In genomic region chr13:33934743-33935142, GRCm38 (mm10) we compare ENCODE assay signal across 7 mouse cellular contexts. TPM values are rescaled to one million over a fixed set of nuclear protein-coding genes. Genes with fewer than 3 reads are reported as not detected.
DNase-seq lines count a peak whose midpoint lies in the region; ATAC-seq and TF ChIP-seq lines count a peak whose summit lies in the region.

No protein-coding gene starts in this region.

- no peaks in the 10 kb centered on the region for H3K27me3 ChIP-seq in testis, adult 2 months (ENCODE audit: control insufficient read depth, insufficient read depth, low read length)
- no peaks in the 10 kb centered on the region for H3K27me3 ChIP-seq in limb, embryonic 11.5 days (ENCODE audit: control insufficient read depth, insufficient read depth, low read length)
- no peaks in the 10 kb centered on the region for H3K27me3 ChIP-seq in small intestine, adult 2 months (ENCODE audit: control insufficient read depth, insufficient read depth, low read length)

- no peak for DNase-seq in testis, postnatal 14 days (ENCODE audit: low spot score)
- DNase-seq in limb, embryonic 11.5 days (ENCODE audit: low spot score), result peak; percentile 19
- DNase-seq in embryo, embryonic 9.5 days (ENCODE audit: extremely low spot score), result no peak

- no peak for TF ChIP-seq POLR2A in testis, adult 2 months (IDR thresholded peaks at IDR 0.05; ENCODE audit: control insufficient read depth, low read depth, low read length)
- TF ChIP-seq POLR2A in embryonic fibroblast, embryonic 13.5 days (IDR thresholded peaks at IDR 0.05; ENCODE audit: low read depth, low read length), result no peak
- TF ChIP-seq POLR2A in small intestine, adult 2 months (IDR thresholded peaks at IDR 0.05; ENCODE audit: low read depth, low read length), result no peak

- ATAC-seq in limb, embryonic 11.5 days (ENCODE audit: insufficient number of reproducible peaks, low FRiP score, low TSS enrichment, low read depth), result no peak
- no peak for ATAC-seq in erythroid progenitor cell, adult 5-6 weeks (replicated peaks; ENCODE audit: low FRiP score, poor library complexity, severe bottlenecking)

- peaks cover 9% of the 10 kb centered on the region for H3K4me1 ChIP-seq in testis, adult 2 months (ENCODE audit: control insufficient read depth, insufficient read depth, low read length)
- H3K4me1 ChIP-seq in embryonic fibroblast, embryonic 13.5 days (ENCODE audit: control insufficient read depth, insufficient read depth, low read length), result peaks cover 14% of the 10 kb centered on the region
- H3K4me1 ChIP-seq in limb, embryonic 11.5 days (ENCODE audit: control insufficient read depth, insufficient read depth, low read length), result 0 out of 2 replicates have a peak, but pooled peaks cover 2% of the 10 kb centered on the region
- peaks cover 22% of the 10 kb centered on the region for H3K4me1 ChIP-seq in small intestine, adult 2 months (ENCODE audit: control insufficient read depth, insufficient read depth, insufficient read length, low read length)

- H3K36me3 ChIP-seq in testis, adult 2 months (ENCODE audit: control insufficient read depth, insufficient read depth, low read length), result no peaks in the 10 kb centered on the region; the same call in 1 of the 2 replicates
- no peaks in the 10 kb centered on the region for H3K36me3 ChIP-seq in limb, embryonic 11.5 days (ENCODE audit: control insufficient read depth, insufficient read depth, low read length)
- peaks cover 20% of the 10 kb centered on the region for H3K36me3 ChIP-seq in small intestine, adult 2 months (ENCODE audit: control insufficient read depth, insufficient read depth, low read length)

- no peak overlapping the region for H3K9ac ChIP-seq in limb, embryonic 11.5 days (ENCODE audit: low read length)

- H3K27ac ChIP-seq in testis, adult 2 months (ENCODE audit: control insufficient read depth, insufficient read depth, low read depth, low read length), result peak overlapping the region; percentile 95
- no peak overlapping the region; the same call in 1 of the 2 replicates for H3K27ac ChIP-seq in embryonic fibroblast, embryonic 13.5 days (ENCODE audit: insufficient read depth, low read length)
- H3K27ac ChIP-seq in limb, embryonic 11.5 days (replicated peaks; ENCODE audit: low read depth, low read length), result no peak overlapping the region
- peak overlapping the region; percentile 99 for H3K27ac ChIP-seq in small intestine, adult 2 months (ENCODE audit: insufficient read depth, low read depth, low read length)

- WGBS in limb, embryonic 11.5 days, result 79% methylated on average over 6 of the region's 6 CpGs
- WGBS in small intestine, adult 2 months, result 23% methylated on average over 6 of the region's 6 CpGs

- H3K4me3 ChIP-seq in testis, adult 2 months (ENCODE audit: control insufficient read depth, low read depth, low read length), result peak overlapping the region; percentile 92
- peak overlapping the region; percentile 75 for H3K4me3 ChIP-seq in embryonic fibroblast, embryonic 13.5 days (ENCODE audit: insufficient read depth, low read length)
- H3K4me3 ChIP-seq in limb, embryonic 11.5 days (ENCODE audit: low read depth, low read length), result no peak overlapping the region; the same call in 1 of the 2 replicates
- H3K4me3 ChIP-seq in small intestine, adult 2 months (ENCODE audit: low read depth, low read length), result no peak overlapping the region; the same call in 1 of the 2 replicates

- peak overlapping the region; percentile 84; the same call in 1 of the 2 replicates for H3K4me2 ChIP-seq in limb, embryonic 11.5 days (ENCODE audit: low read depth, severe bottlenecking)

- H3K9me3 ChIP-seq in limb, embryonic 11.5 days (ENCODE audit: control insufficient read depth, low read length), result no peaks in the 10 kb centered on the region

- no peak for TF ChIP-seq CTCF in testis, adult 2 months (IDR thresholded peaks at IDR 0.05; ENCODE audit: control insufficient read depth, insufficient read depth, insufficient replicate concordance, low read depth, low read length)
- TF ChIP-seq CTCF in embryonic fibroblast, embryonic 13.5 days (IDR thresholded peaks at IDR 0.05; ENCODE audit: borderline replicate concordance, insufficient read depth, low read length), result no peak
- no peak for TF ChIP-seq CTCF in small intestine, adult 2 months (IDR thresholded peaks at IDR 0.05; ENCODE audit: extremely low read depth, insufficient read length, insufficient replicate concordance, low read depth, low read length)

RNA-seq across cellular contexts. Expression of gene Serpinb6c, which starts 29.2 kb away (rescaled TPM):
- polyA plus RNA-seq in testis, adult 2 months (2012; rRNA removed), result 0.63 and 0.79 TPM in 2 replicates
- polyA plus RNA-seq in embryonic fibroblast, embryonic 13.5 days (2011; ENCODE audit: insufficient read length, low read depth, missing spikeins), result 0.53 TPM in 1 of 2 replicates, not detected in the other
- 0.28 and 0.84 TPM in 2 replicates for polyA plus RNA-seq in limb, embryonic 11.5 days (2014; fragmentation: Nextera tagmentation; extraction: Ambion mirVana)
- polyA plus RNA-seq in small intestine, adult 2 months (2012; rRNA removed), result not detected in 2 replicates
- not detected in 2 replicates for total RNA-seq in erythroid progenitor cell, adult 5-6 weeks (2015; ENCODE audit: low replicate concordance)
- total RNA-seq in erythroid progenitor cell, adult 5-6 weeks (2017; ENCODE audit: low replicate concordance), result not detected in 2 replicates

RNA-seq across cellular contexts. Expression of gene Nqo2, which starts 29.7 kb away (rescaled TPM):
- 24.9 and 28.4 TPM in 2 replicates for polyA plus RNA-seq in testis, adult 2 months (2012; rRNA removed)
- 20.9 and 22.2 TPM in 2 replicates for polyA plus RNA-seq in embryonic fibroblast, embryonic 13.5 days (2011; ENCODE audit: insufficient read length, low read depth, missing spikeins)
- polyA plus RNA-seq in limb, embryonic 11.5 days (2014; fragmentation: Nextera tagmentation; extraction: Ambion mirVana), result 18.7 and 19.8 TPM in 2 replicates
- polyA plus RNA-seq in small intestine, adult 2 months (2012; rRNA removed), result 2.4 and 3.3 TPM in 2 replicates
- total RNA-seq in erythroid progenitor cell, adult 5-6 weeks (2015; ENCODE audit: low replicate concordance), result 7.2 and 34.0 TPM in 2 replicates
- total RNA-seq in erythroid progenitor cell, adult 5-6 weeks (2017; ENCODE audit: low replicate concordance), result 1.1 and 4.1 TPM in 2 replicates

Comparison
In these comparisons a context has a peak if more than half of its experiments do, and no peak if none do; other contexts are left out.
1. H3K27ac ChIP-seq: peak in testis, adult 2 months (single experiment) and small intestine, adult 2 months (single experiment); none in embryonic fibroblast, embryonic 13.5 days (single experiment) and limb, embryonic 11.5 days (single experiment).
2. H3K4me3 ChIP-seq: peak in testis, adult 2 months (single experiment) and embryonic fibroblast, embryonic 13.5 days (single experiment); none in limb, embryonic 11.5 days (single experiment) and small intestine, adult 2 months (single experiment).